Mouse (Mus musculus) heart, adult 2 months (tissue): Measurements from ENCODE around the gene Slit3.

ENCODE experiments used
- EP300 ChIP-seq: fragments of 200-500 bp; IDR thresholded peaks from 2 replicates; pipeline ENCODE4 v1.6.1; 2011; ENCODE audit warnings: low read depth, low read length, control low read depth; ENCODE audit not compliant: insufficient read depth
- POLR2A ChIP-seq: fragments of 200-500 bp; IDR thresholded peaks from 2 replicates; pipeline ENCODE4 v1.6.1; 2011; ENCODE audit warnings: mild to moderate bottlenecking, low read depth, low read length, control low read depth; ENCODE audit not compliant: insufficient read depth

DNA sequence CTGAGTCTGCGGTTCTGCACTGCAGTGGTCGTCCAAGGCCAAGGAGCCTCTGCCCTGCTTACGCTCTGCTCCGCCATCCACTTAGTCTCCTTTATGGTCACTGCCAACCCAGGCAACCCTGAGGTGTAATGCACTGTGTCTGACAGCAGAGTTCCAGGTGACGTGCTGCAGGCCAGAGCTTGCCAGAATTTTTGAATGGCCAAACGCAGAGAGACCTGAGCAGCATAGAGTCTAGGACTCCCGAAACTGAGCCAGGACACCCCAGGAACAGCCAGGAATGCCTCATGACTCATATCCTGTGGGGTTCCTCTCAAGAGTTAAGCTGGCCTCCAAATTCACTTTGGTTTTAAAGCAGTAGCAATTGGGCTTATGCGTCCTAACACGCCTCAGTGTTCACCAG, 429.0 kb downstream of the Slit3 start:
- TF ChIP-seq POLR2A: no peak
- TF ChIP-seq EP300: no peak
